Mouse (Mus musculus): ENCODE data around the gene Retreg1. TPM values are rescaled to one million over a fixed set of nuclear protein-coding genes. Genes with fewer than 3 reads are reported as not detected.
A peak's percentile ranks its signal among the peaks of the same experiment; 100 is the strongest.

Gene Retreg1
- polyA plus RNA-seq, 1 experiment from 2014 or later, result 37.0 TPM

GRCm38 (mm10) chr15:25801726-25802125, 41.3 kb upstream of the Retreg1 start:
- no peak overlapping the region for H3K27ac ChIP-seq
- no peaks in the 10 kb centered on the region for H3K4me1 ChIP-seq (replicated peaks; ENCODE audit: insufficient read depth, low read length)
- ATAC-seq (replicated peaks; ENCODE audit: low FRiP score, low read depth) (no peak), DNase-seq (ENCODE audit: low spot score) (no peak)
- H3K9me3 ChIP-seq (replicated peaks; ENCODE audit: low read length), result no peaks in the 10 kb centered on the region
- peak; percentile 45 for TF ChIP-seq CTCF (IDR thresholded peaks at IDR 0.05; ENCODE audit: low read depth)
- H3K4me2 ChIP-seq (ENCODE audit: low read length), result no peak overlapping the region
- WGBS, result 82% methylated on average over 5 of the region's 5 CpGs
- H3K36me3 ChIP-seq (ENCODE audit: insufficient read depth, low read length), result peaks cover 85% of the 10 kb centered on the region
- H3K9ac ChIP-seq (ENCODE audit: low read depth, low read length), result no peak overlapping the region
- no peaks in the 10 kb centered on the region for H3K27me3 ChIP-seq (ENCODE audit: insufficient read depth, low read length)
- H3K4me3 ChIP-seq (replicated peaks; ENCODE audit: low read depth, low read length), result no peak overlapping the region

- WGBS, result 65% methylated on average over 8 of the region's 8 CpGs
- no peak for TF ChIP-seq CTCF (IDR thresholded peaks at IDR 0.05; ENCODE audit: low read depth)
These were observed 40.8 kb upstream of the Retreg1 start for GRCm38 (mm10) chr15:25802194-25802593.

GRCm38 (mm10) chr15:25803111-25803510, 39.9 kb upstream of the Retreg1 start:
- H3K36me3 ChIP-seq (ENCODE audit: insufficient read depth, low read length), result peaks cover 81% of the 10 kb centered on the region
- DNase-seq (ENCODE audit: low spot score) (peak; percentile 74), ATAC-seq (replicated peaks; ENCODE audit: low FRiP score, low read depth) (no peak)
- H3K9ac ChIP-seq (ENCODE audit: low read depth, low read length), result no peak overlapping the region
- no peak overlapping the region for H3K27ac ChIP-seq
- no peaks in the 10 kb centered on the region for H3K27me3 ChIP-seq (ENCODE audit: insufficient read depth, low read length)
- 37% methylated on average over 15 of the region's 15 CpGs for WGBS
- H3K9me3 ChIP-seq (replicated peaks; ENCODE audit: low read length), result no peaks in the 10 kb centered on the region
- no peak overlapping the region for H3K4me3 ChIP-seq (replicated peaks; ENCODE audit: low read depth, low read length)
- H3K4me2 ChIP-seq (ENCODE audit: low read length), result no peak overlapping the region
- no peak for TF ChIP-seq CTCF (IDR thresholded peaks at IDR 0.05; ENCODE audit: low read depth)
- H3K4me1 ChIP-seq (replicated peaks; ENCODE audit: insufficient read depth, low read length), result no peaks in the 10 kb centered on the region

More at GRCm38 (mm10) chr15:25802194-25802593, 40.8 kb upstream of the Retreg1 start:
- H3K9ac ChIP-seq (ENCODE audit: low read depth, low read length), result no peak overlapping the region
- DNase-seq (ENCODE audit: low spot score), result no peak
- peaks cover 84% of the 10 kb centered on the region for H3K36me3 ChIP-seq (ENCODE audit: insufficient read depth, low read length)
- no peaks in the 10 kb centered on the region for H3K4me1 ChIP-seq (replicated peaks; ENCODE audit: insufficient read depth, low read length)
- H3K4me2 ChIP-seq (ENCODE audit: low read length), result no peak overlapping the region
- no peaks in the 10 kb centered on the region for H3K27me3 ChIP-seq (ENCODE audit: insufficient read depth, low read length)
- ATAC-seq (replicated peaks; ENCODE audit: low FRiP score, low read depth), result no peak
- no peak overlapping the region for H3K4me3 ChIP-seq (replicated peaks; ENCODE audit: low read depth, low read length)
- H3K27ac ChIP-seq, result no peak overlapping the region
- no peaks in the 10 kb centered on the region for H3K9me3 ChIP-seq (replicated peaks; ENCODE audit: low read length)

- Histone ChIP-seq H3K27me3 (ENCODE audit: insufficient read depth, low read length) (no peaks in the 10 kb centered on the region), H3K36me3 (ENCODE audit: insufficient read depth, low read length) (peaks cover 84% of the 10 kb centered on the region), H3K9me3 (replicated peaks; ENCODE audit: low read length) (no peaks in the 10 kb centered on the region), H3K9ac (ENCODE audit: low read depth, low read length) (no peak overlapping the region), H3K4me1 (replicated peaks; ENCODE audit: insufficient read depth, low read length) (no peaks in the 10 kb centered on the region), H3K27ac (no peak overlapping the region), H3K4me2 (ENCODE audit: low read length) (no peak overlapping the region), H3K4me3 (replicated peaks; ENCODE audit: low read depth, low read length) (no peak overlapping the region)
- WGBS, result 78% methylated on average over 21 of the region's 21 CpGs
- ATAC-seq (replicated peaks; ENCODE audit: low FRiP score, low read depth) (0 out of 2 replicates have a peak, but pooled peaks have one; percentile 19), DNase-seq (ENCODE audit: low spot score) (peak; percentile 80)
- TF ChIP-seq CTCF (IDR thresholded peaks at IDR 0.05; ENCODE audit: low read depth), result peak; percentile 93
These were observed 37.5 kb upstream of the Retreg1 start for GRCm38 (mm10) chr15:25805336-25806110.

GRCm38 (mm10) chr15:25806363-25806762, 36.6 kb upstream of the Retreg1 start:
- H3K4me2 ChIP-seq (ENCODE audit: low read length), result no peak overlapping the region
- ATAC-seq (replicated peaks; ENCODE audit: low FRiP score, low read depth), result no peak
- DNase-seq (ENCODE audit: low spot score), result no peak
- WGBS, result 89% methylated on average over 17 of the region's 17 CpGs
- no peaks in the 10 kb centered on the region for H3K4me1 ChIP-seq (replicated peaks; ENCODE audit: insufficient read depth, low read length)
- H3K9ac ChIP-seq (ENCODE audit: low read depth, low read length), result no peak overlapping the region
- H3K9me3 ChIP-seq (replicated peaks; ENCODE audit: low read length), result no peaks in the 10 kb centered on the region
- no peak overlapping the region for H3K4me3 ChIP-seq (replicated peaks; ENCODE audit: low read depth, low read length)
- no peak for TF ChIP-seq CTCF (IDR thresholded peaks at IDR 0.05; ENCODE audit: low read depth)
- H3K27me3 ChIP-seq (ENCODE audit: insufficient read depth, low read length), result no peaks in the 10 kb centered on the region
- peaks cover 84% of the 10 kb centered on the region for H3K36me3 ChIP-seq (ENCODE audit: insufficient read depth, low read length)
- no peak overlapping the region for H3K27ac ChIP-seq

GRCm38 (mm10) chr15:25806878-25807277, 36.1 kb upstream of the Retreg1 start:
- Histone ChIP-seq H3K4me2 (ENCODE audit: low read length) (no peak overlapping the region), H3K4me3 (replicated peaks; ENCODE audit: low read depth, low read length) (no peak overlapping the region), H3K9ac (ENCODE audit: low read depth, low read length) (no peak overlapping the region), H3K27ac (no peak overlapping the region), H3K9me3 (replicated peaks; ENCODE audit: low read length) (no peaks in the 10 kb centered on the region), H3K4me1 (replicated peaks; ENCODE audit: insufficient read depth, low read length) (no peaks in the 10 kb centered on the region), H3K27me3 (ENCODE audit: insufficient read depth, low read length) (no peaks in the 10 kb centered on the region), H3K36me3 (ENCODE audit: insufficient read depth, low read length) (peaks cover 81% of the 10 kb centered on the region)
- no peak for ATAC-seq (replicated peaks; ENCODE audit: low FRiP score, low read depth)
- no peak for DNase-seq (ENCODE audit: low spot score)
- 86% methylated on average over 9 of the region's 9 CpGs for WGBS
- no peak for TF ChIP-seq CTCF (IDR thresholded peaks at IDR 0.05; ENCODE audit: low read depth)
